Mouse (Mus musculus): ENCODE measurements around the gene Ank2. TPM values are rescaled to one million over a fixed set of nuclear protein-coding genes. Genes with fewer than 3 reads are reported as not detected.

Gene Ank2
- polyA plus RNA-seq, 1 experiment from 2014 or later = 37.3 TPM

- no peak for ATAC-seq (replicated peaks; ENCODE audit: insufficient number of reproducible peaks, insufficient read depth, low FRiP score, low read depth)
- no peak overlapping the region for H3K4me2 ChIP-seq
- 74% methylated on average over 3 of the region's 3 CpGs for WGBS
- no peak overlapping the region for H3K9ac ChIP-seq
- no peaks in the 10 kb centered on the region for H3K27me3 ChIP-seq
- no peaks in the 10 kb centered on the region for H3K36me3 ChIP-seq
- no peaks in the 10 kb centered on the region for H3K4me1 ChIP-seq (replicated peaks)
- H3K4me3 ChIP-seq = no peak overlapping the region
- no peak overlapping the region for H3K27ac ChIP-seq
- no peaks in the 10 kb centered on the region for H3K9me3 ChIP-seq (replicated peaks)
These were observed 368.1 kb downstream of the Ank2 start for GRCm38 (mm10) chr3:127131048-127131447.

GRCm38 (mm10) chr3:127130167-127130770, 368.9 kb downstream of the Ank2 start:
- H3K36me3 ChIP-seq = no peaks in the 10 kb centered on the region
- 84% methylated on average over 12 of the region's 12 CpGs for WGBS
- no peak overlapping the region for H3K27ac ChIP-seq
- H3K9me3 ChIP-seq (replicated peaks) = no peaks in the 10 kb centered on the region
- ATAC-seq (replicated peaks; ENCODE audit: insufficient number of reproducible peaks, insufficient read depth, low FRiP score, low read depth) = no peak
- no peak overlapping the region for H3K4me3 ChIP-seq
- no peak overlapping the region for H3K9ac ChIP-seq
- no peaks in the 10 kb centered on the region for H3K4me1 ChIP-seq (replicated peaks)
- H3K27me3 ChIP-seq = no peaks in the 10 kb centered on the region
- no peak overlapping the region for H3K4me2 ChIP-seq

DNA sequence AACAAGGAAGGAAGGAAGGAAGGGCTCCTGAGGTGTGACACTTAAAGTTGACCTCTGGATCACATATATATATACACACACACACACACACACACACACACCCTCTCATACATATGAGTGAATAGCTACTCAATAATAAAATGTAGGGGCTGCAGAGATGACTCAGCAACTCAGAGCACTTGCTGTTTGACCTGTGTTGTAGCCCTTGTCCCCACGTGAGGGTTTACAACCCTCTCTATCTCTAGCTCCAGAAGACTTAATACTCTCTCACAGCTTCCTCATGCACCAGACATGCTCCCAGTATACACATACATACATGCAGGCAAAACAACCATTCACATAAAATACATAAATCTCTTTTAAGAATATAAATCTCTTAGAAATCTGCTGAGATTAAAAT, 369.4 kb downstream of the Ank2 start:
- no peaks in the 10 kb centered on the region for H3K36me3 ChIP-seq
- ATAC-seq (replicated peaks; ENCODE audit: insufficient number of reproducible peaks, insufficient read depth, low FRiP score, low read depth) = no peak
- no peak overlapping the region for H3K27ac ChIP-seq
- no peak overlapping the region for H3K9ac ChIP-seq
- no peak overlapping the region for H3K4me2 ChIP-seq
- no peaks in the 10 kb centered on the region for H3K27me3 ChIP-seq
- no peaks in the 10 kb centered on the region for H3K9me3 ChIP-seq (replicated peaks)
- peaks cover 2% of the 10 kb centered on the region; the same call in 1 of the 2 replicates for H3K4me1 ChIP-seq (replicated peaks)
- H3K4me3 ChIP-seq = no peak overlapping the region
- 39% methylated on average over 1 of the region's 1 CpGs for WGBS

GRCm38 (mm10) chr3:127127611-127128010, 371.5 kb downstream of the Ank2 start:
- Histone ChIP-seq H3K9me3 (replicated peaks) (no peaks in the 10 kb centered on the region), H3K9ac (no peak overlapping the region), H3K4me2 (no peak overlapping the region), H3K27ac (no peak overlapping the region), H3K4me1 (replicated peaks) (peaks cover 8% of the 10 kb centered on the region; the same call in 1 of the 2 replicates), H3K4me3 (no peak overlapping the region), H3K36me3 (no peaks in the 10 kb centered on the region), H3K27me3 (no peaks in the 10 kb centered on the region)
- ATAC-seq (replicated peaks; ENCODE audit: insufficient number of reproducible peaks, insufficient read depth, low FRiP score, low read depth) = no peak
- WGBS = 69% methylated on average over 1 of the region's 1 CpGs

DNA sequence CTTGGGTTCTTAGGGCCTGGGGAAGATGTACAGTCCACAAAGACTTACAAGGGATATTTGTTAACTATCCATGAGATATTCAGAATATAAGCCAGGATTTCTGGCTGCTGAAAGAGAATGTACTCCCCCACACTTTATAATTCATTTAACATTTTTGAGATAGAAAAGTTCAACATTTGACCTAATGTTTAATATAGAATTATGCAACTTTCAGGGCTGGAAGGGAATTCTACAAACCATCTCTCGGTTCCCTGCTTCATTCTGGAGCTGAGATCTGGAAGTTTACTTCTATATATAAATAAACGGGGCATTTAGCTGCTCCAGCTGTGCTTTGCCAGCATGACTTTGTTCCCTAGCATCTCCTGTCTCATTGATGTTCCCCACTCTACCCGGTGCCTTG, 372.9 kb downstream of the Ank2 start:
- ATAC-seq (replicated peaks; ENCODE audit: insufficient number of reproducible peaks, insufficient read depth, low FRiP score, low read depth) = no peak
- no peak overlapping the region for H3K4me2 ChIP-seq
- H3K4me3 ChIP-seq = no peak overlapping the region
- peaks cover 11% of the 10 kb centered on the region for H3K4me1 ChIP-seq (replicated peaks)
- no peaks in the 10 kb centered on the region for H3K36me3 ChIP-seq
- WGBS = 52% methylated on average over 3 of the region's 3 CpGs
- no peaks in the 10 kb centered on the region for H3K27me3 ChIP-seq
- H3K9ac ChIP-seq = no peak overlapping the region
- H3K27ac ChIP-seq = no peak overlapping the region
- no peaks in the 10 kb centered on the region for H3K9me3 ChIP-seq (replicated peaks)

DNA sequence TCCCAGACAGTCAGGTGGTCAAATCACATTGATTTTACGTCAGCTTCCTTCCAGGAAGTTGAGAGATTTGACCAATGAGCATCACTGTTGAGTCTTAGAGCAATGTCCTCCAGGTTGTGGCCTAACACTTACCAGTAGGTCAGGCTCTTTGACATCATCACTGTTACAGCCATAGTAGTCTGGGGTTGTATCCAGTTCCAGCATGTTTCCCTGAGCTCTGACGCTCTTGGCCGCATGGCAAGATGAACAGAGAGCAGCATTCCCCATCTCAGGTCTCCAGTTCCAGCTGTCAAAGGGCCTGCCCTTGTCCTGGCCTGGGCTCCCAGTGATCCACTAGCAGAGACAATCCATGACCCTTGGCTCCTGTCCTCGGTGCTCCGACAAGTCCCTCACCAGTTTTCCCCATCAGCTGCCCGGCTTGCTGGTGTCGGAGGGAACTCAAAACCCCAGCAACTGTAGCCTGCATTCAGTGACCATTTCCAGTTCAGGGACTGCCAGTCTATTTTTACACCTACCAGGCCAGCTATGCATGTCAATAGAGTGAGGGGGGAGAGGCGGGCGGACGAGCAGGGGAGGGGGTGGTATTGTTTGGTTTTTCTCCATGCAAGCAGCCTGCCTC, 374.7 kb downstream of the Ank2 start:
- H3K27ac ChIP-seq = peak overlapping the region; percentile 93
- H3K4me3 ChIP-seq = peak overlapping the region; percentile 41
- peak; percentile 75; the same call in 1 of the 2 replicates for ATAC-seq (replicated peaks; ENCODE audit: insufficient number of reproducible peaks, insufficient read depth, low FRiP score, low read depth)
- no peaks in the 10 kb centered on the region for H3K27me3 ChIP-seq
- no peaks in the 10 kb centered on the region for H3K36me3 ChIP-seq
- H3K9ac ChIP-seq = peak overlapping the region; percentile 59
- peaks cover 11% of the 10 kb centered on the region for H3K4me1 ChIP-seq (replicated peaks)
- peak overlapping the region; percentile 62 for H3K4me2 ChIP-seq
- no peaks in the 10 kb centered on the region for H3K9me3 ChIP-seq (replicated peaks)
- WGBS = 35% methylated on average over 10 of the region's 10 CpGs

- no peaks in the 10 kb centered on the region for H3K9me3 ChIP-seq (replicated peaks)
- no peaks in the 10 kb centered on the region for H3K27me3 ChIP-seq
- H3K4me2 ChIP-seq = peak overlapping the region; percentile 62
- H3K4me1 ChIP-seq (replicated peaks) = peaks cover 11% of the 10 kb centered on the region
- ATAC-seq (replicated peaks; ENCODE audit: insufficient number of reproducible peaks, insufficient read depth, low FRiP score, low read depth) = no peak
- peak overlapping the region; percentile 22 for H3K9ac ChIP-seq
- peak overlapping the region; percentile 41 for H3K4me3 ChIP-seq
- H3K36me3 ChIP-seq = no peaks in the 10 kb centered on the region
- peak overlapping the region; percentile 93 for H3K27ac ChIP-seq
- WGBS = 17% methylated on average over 8 of the region's 8 CpGs
These were observed 375.8 kb downstream of the Ank2 start for GRCm38 (mm10) chr3:127123376-127123775.

DNA sequence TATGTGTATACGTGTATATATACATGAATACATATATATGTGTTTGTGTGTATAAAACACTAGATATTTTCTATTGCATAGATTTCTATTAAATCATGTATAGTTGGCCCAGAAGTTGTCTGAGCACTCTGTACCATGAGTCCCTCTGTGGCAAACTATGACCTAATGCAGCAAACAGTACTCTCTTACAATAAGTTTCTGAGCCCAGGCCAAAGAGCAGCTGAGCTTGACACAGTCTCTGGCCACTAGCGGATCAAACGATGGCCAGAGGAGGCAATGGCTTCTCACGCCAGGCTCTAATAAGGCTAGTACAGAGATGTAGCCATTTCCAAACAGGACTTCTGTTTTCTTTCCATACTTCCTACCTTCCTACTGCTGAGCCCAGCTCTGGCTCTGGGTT, 380.4 kb downstream of the Ank2 start:
- H3K9me3 ChIP-seq (replicated peaks) = no peaks in the 10 kb centered on the region
- H3K9ac ChIP-seq = no peak overlapping the region
- H3K4me2 ChIP-seq = no peak overlapping the region
- H3K27me3 ChIP-seq = no peaks in the 10 kb centered on the region
- ATAC-seq (replicated peaks; ENCODE audit: insufficient number of reproducible peaks, insufficient read depth, low FRiP score, low read depth) = no peak
- no peak overlapping the region for H3K4me3 ChIP-seq
- H3K4me1 ChIP-seq (replicated peaks) = peaks cover 3% of the 10 kb centered on the region; the same call in 1 of the 2 replicates
- WGBS = 89% methylated on average over 4 of the region's 4 CpGs
- H3K27ac ChIP-seq = no peak overlapping the region
- H3K36me3 ChIP-seq = no peaks in the 10 kb centered on the region

GRCm38 (mm10) chr3:127116226-127116625, 382.9 kb downstream of the Ank2 start:
- WGBS = 62% methylated on average over 6 of the region's 6 CpGs
- ATAC-seq (replicated peaks; ENCODE audit: insufficient number of reproducible peaks, insufficient read depth, low FRiP score, low read depth) = no peak
- no peak overlapping the region for H3K4me3 ChIP-seq
- H3K4me2 ChIP-seq = no peak overlapping the region
- H3K27ac ChIP-seq = no peak overlapping the region
- no peaks in the 10 kb centered on the region for H3K4me1 ChIP-seq (replicated peaks)
- H3K27me3 ChIP-seq = no peaks in the 10 kb centered on the region
- H3K36me3 ChIP-seq = no peaks in the 10 kb centered on the region
- H3K9ac ChIP-seq = no peak overlapping the region
- no peaks in the 10 kb centered on the region for H3K9me3 ChIP-seq (replicated peaks)

GRCm38 (mm10) chr3:127113238-127113637, 385.9 kb downstream of the Ank2 start:
- no peaks in the 10 kb centered on the region for H3K4me1 ChIP-seq (replicated peaks)
- no peak overlapping the region for H3K27ac ChIP-seq
- 83% methylated on average over 7 of the region's 7 CpGs for WGBS
- H3K4me2 ChIP-seq = no peak overlapping the region
- H3K4me3 ChIP-seq = no peak overlapping the region
- H3K36me3 ChIP-seq = no peaks in the 10 kb centered on the region
- no peak for ATAC-seq (replicated peaks; ENCODE audit: insufficient number of reproducible peaks, insufficient read depth, low FRiP score, low read depth)
- H3K9ac ChIP-seq = no peak overlapping the region
- no peaks in the 10 kb centered on the region for H3K9me3 ChIP-seq (replicated peaks)
- no peaks in the 10 kb centered on the region for H3K27me3 ChIP-seq

- Histone ChIP-seq H3K27ac (no peak overlapping the region), H3K4me2 (no peak overlapping the region), H3K36me3 (no peaks in the 10 kb centered on the region), H3K27me3 (no peaks in the 10 kb centered on the region), H3K9me3 (replicated peaks) (no peaks in the 10 kb centered on the region), H3K9ac (no peak overlapping the region), H3K4me3 (no peak overlapping the region), H3K4me1 (replicated peaks) (no peaks in the 10 kb centered on the region)
- no peak for ATAC-seq (replicated peaks; ENCODE audit: insufficient number of reproducible peaks, insufficient read depth, low FRiP score, low read depth)
- 68% methylated on average over 3 of the region's 3 CpGs for WGBS
These were observed 389.7 kb downstream of the Ank2 start for GRCm38 (mm10) chr3:127109413-127109812.

DNA sequence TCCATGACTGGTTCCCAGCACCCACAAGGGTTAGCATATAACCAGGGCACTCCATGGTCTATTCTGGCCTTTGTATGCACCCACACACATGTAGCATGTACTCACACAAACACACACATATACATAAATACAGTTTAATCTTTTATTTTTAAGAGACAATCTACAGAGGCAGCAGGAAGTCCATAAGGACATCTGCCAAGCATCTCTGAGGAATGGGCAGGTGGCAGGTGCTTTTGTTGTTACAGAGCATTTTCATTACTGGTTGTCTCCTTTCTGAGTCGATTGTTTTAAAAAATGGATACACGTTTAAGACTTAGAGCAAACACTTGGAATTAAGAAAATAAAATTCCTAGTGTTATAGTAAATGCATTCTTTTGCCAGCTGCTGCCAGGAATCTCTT, 390.7 kb downstream of the Ank2 start:
- Histone ChIP-seq H3K36me3 (no peaks in the 10 kb centered on the region), H3K27me3 (no peaks in the 10 kb centered on the region), H3K9ac (no peak overlapping the region), H3K4me1 (replicated peaks) (no peaks in the 10 kb centered on the region), H3K9me3 (replicated peaks) (no peaks in the 10 kb centered on the region), H3K4me3 (no peak overlapping the region), H3K27ac (no peak overlapping the region), H3K4me2 (no peak overlapping the region)
- no peak for ATAC-seq (replicated peaks; ENCODE audit: insufficient number of reproducible peaks, insufficient read depth, low FRiP score, low read depth)
- WGBS = 75% methylated on average over 2 of the region's 2 CpGs

All from heart, embryonic 15.5 days (tissue).